Mouse (Mus musculus): ENCODE data around the gene Adgrg2.

Adgrg2 gene

GRCm38 (mm10) chrX:160390464-160390956 is at the start of gene Adgrg2:
Gene Adgrg2 (plus strand): TSS chrX:160390690.
- no peak for DNase-seq (ENCODE audit: low spot score in 2 of 2)

- DNase-seq (ENCODE audit: low spot score in 2 of 2) = no peak
Measured at GRCm38 (mm10) chrX:160350995-160351394, 39.5 kb upstream of the Adgrg2 start.

DNA sequence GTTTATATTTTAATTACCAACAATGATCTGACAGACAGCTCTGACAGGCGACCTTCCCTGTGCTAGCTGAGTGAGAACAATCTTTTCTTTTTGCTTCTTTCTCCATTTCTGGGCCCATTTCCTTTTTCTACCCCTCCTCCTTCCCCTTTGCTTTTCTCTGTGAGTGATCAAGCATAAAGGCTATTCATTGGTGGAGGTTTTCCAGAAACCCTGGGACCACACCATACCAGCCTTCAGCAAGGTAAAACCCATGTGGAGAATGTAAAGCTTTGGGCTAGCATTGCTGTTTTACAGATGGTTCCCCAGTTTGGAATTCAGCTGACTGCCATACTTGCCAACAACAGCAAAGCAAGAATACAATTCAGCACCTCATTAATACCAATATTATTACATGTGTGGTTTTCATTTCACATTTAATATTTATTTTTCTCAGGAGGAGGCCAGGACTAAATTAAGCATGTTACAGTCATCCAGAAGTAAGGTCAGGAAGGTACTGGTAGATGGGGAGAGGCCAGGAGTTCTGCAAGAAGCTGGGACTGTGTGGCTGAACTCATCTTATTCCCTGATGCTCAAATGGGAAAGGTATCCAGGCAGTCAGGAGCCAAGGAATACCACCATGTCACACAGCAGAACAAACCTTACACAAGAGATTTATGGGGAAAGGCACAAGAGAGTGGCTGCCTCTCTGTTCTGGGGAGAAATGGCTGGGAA is 38.4 kb upstream of the Adgrg2 start:
- DNase-seq (ENCODE audit: low spot score in 2 of 2) = no peak

DNA sequence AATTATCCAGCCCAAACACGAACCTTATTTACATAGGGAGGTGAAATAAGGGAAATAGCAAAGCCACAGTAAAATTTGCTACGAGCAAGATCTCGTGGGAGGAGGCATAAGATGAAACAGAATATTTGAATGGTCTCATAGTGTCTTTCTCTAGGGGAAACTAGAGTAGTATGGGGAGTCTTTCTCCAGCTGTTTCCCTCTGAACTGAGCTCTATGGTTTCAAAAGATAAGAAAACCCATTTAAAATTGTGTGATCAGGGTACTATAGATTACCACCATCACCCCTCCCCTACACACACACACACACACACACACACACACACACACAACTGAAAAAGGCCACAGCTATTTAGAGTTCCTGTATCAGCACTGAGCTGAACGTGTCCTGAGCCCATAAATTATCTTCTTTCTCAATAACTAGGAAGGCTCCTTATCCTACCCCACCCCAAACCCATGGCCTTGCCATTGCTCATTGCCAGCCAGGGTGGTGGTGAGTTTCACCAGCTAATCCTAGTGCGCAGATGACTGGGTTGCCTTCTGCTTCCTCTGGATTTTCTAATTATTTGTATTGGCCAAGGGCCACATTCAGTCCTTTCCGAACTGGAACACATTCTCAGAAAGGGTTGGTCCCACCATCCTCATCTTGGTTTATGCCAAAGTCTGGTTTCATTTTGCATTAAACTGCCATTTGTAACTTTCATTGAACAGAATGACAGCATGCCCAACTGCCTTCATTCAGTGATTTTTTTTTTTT is 5.6 kb upstream of the Adgrg2 start:
- DNase-seq (ENCODE audit: low spot score in 2 of 2) = no peak

DNA sequence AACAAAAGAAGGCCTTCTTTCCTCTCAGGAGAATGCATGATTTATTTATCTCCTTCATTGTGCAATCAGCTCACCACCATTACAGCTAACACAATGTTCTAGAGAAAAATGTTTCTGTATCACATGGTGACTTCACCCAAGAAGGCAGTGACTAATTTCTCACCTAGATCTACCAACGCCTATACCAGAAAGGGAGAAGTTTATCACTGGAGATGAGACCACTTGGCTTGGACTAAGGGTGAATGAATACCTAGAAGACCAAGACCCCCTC is 5.1 kb upstream of the Adgrg2 start:
- no peak for DNase-seq (ENCODE audit: low spot score in 2 of 2)

GRCm38 (mm10) chrX:160412930-160413453 is 22.5 kb downstream of the Adgrg2 start:
- no peak for DNase-seq (ENCODE audit: low spot score in 2 of 2)

DNA sequence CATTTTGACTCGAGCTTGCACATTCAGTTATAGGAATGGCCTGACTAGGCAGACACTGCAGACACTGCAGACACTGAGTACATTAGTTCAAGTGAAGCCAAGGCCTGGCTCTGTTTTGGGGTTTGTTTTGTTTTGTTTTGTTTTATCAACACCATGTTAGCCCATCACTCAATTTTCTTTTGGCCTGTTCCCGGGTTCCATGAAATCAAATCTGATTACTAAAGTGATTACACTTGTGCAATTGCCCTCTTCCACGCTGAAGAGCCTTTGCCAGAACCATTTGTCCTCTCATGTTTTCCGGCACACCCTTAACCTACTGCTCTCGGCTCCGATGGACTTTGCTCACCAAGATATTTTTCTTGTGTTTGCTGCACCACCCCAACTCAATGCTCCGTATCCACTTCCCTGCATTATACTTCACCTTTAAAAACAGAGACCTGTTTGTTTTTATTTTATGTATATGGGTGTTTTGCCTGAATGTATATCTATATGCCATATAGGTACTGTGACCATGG is 23.4 kb downstream of the Adgrg2 start:
- DNase-seq (ENCODE audit: low spot score in 2 of 2) = no peak

GRCm38 (mm10) chrX:160418397-160418796 is 27.9 kb downstream of the Adgrg2 start:
- DNase-seq (ENCODE audit: low spot score in 2 of 2) = no peak

GRCm38 (mm10) chrX:160423737-160424136 is 33.2 kb downstream of the Adgrg2 start:
- DNase-seq (ENCODE audit: low spot score in 2 of 2) = no peak

DNA sequence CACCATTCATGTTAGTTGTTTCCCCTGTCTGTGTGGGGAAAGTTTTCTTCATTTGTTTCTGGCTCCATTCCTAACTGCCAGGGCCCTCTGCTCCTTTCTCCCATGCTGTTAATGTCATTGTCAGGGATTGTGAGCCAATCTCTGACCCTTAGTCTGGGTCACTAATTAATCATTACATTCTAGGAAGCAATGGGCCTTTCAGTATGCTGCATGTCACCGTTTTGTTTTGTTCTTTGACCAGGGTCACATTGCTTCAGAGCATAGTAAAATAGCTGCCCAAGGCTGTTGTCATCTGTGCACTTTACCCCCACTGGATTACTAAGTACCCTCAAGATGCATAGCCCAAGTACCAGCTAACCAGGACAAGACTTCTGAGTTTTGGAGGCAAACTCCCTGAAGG is 36.0 kb downstream of the Adgrg2 start:
- DNase-seq (ENCODE audit: low spot score in 2 of 2) = no peak

DNA sequence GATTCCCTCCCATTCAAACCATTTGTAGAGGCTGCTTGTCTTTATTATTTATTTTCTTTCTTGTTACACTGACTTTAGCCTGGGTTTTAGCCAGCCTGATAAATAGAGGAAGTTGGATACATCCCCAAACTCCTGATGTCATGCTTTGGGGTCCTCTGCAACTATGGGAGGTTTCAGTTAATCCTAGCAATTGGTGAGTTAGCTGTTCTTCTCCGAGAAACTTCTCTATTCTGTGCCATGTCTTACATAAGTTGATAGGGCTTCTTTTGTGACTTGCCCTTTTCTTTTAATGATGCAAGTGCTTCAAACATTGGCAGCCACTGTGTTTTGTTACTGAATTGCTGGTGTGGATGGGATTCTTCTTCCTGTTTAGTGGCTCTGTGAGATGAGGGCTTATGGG is 36.4 kb downstream of the Adgrg2 start:
- DNase-seq (ENCODE audit: low spot score in 2 of 2) = no peak

DNA sequence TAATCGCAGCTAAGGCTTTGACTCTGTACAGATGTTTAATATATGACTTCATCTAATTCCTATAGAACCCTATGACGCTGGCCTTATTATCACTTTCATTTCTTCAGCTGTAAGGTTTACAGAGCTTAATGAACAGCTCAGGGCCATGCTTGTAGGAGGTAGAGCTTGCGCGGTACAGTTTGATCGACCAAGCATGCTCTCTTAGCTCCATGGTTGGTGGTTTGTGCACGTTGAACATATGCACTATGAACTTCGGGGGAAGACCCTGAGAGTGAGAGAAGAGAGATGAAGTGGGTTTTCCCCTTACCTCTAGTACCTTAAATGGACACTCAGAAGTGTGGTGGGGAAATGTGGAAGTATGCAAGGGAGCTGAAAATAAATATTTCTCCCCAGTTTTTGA is 41.7 kb downstream of the Adgrg2 start:
- DNase-seq (ENCODE audit: low spot score in 2 of 2) = no peak

- no peak for DNase-seq (ENCODE audit: low spot score in 2 of 2)
Measured at GRCm38 (mm10) chrX:160441272-160441671, 50.8 kb downstream of the Adgrg2 start.

DNA sequence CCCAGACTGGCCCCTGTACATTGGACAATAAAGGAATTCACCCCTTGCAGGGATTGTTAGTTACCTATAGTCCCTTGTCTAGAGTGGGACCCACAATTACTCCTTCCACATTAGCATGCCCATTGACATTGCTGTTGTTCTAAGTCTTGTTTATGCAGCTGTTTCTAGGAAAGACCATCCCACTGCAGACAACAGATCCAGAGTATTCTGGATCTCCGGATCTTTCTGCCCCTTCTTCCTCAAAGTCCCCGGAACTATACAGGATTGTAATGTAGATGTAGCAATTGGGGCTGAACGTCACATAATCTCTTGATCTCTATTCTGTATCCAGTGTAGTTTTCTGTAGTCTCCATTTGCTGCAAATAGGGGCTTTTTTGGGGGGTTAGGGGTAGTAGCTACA is 57.9 kb downstream of the Adgrg2 start:
- DNase-seq (ENCODE audit: low spot score in 2 of 2) = no peak

DNA sequence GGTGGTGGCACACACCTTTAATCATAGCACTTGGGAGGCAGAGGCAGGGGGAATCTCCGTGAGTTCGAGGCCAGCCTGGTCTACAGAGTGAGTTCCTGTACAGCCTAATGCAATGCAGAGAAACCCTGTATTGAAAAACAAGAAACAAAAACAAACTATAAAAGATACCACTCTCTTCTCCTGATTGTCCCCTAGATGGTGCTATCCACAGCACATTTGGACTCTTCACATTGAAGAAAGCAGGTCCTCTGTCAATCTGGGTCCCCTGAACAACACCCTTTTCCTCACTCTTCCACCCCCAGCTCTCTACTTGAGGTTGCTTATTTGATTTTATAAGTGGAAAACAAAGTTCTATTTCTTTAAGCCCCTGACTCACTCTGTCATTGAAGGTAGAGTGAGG is 58.9 kb downstream of the Adgrg2 start:
- DNase-seq (ENCODE audit: low spot score in 2 of 2) = no peak

DNA sequence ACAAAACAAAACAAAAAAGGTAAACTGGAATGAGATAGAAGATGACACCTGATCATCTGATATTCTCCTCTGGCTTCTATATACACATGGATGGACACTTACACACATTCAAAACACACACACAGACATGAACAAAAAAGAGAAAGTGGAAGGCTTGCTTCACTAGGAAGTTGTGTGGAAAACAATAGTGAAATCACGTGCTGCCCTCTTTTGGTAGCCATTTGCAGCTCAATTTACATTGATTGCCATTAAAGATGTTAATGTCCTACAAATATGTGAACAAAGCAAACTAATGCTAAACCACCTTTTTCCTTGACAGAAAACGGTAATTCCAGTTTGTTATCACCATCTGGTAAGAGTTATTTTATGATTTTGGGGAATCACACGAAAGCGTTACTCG is 65.2 kb downstream of the Adgrg2 start:
- DNase-seq (ENCODE audit: low spot score in 2 of 2) = no peak

DNA sequence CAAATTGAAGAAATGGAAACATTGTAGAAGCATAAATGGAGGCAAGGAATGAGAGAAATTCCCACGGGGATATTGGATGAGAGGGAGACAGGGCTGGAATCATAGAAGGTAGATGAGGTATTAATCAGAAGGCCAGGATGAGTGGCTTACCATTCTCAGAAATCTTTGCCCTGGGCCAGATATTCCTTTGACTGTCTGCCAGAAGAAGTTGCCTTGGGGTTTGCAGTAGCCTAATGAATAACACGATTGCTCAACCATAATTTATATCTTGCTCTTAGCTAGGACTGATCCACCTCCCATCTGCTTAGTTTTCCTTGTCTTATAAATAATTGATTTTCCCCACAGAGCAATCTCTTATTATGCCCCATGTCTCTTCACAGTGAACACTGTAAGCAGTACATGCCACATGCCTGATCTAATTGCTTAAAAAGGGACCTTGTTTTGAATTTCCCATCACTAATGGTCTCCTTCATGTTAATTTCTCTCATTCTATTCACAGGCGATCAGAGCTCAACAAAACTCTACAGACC is 80.8 kb downstream of the Adgrg2 start:
- no peak for DNase-seq (ENCODE audit: low spot score in 2 of 2)

GRCm38 (mm10) chrX:160489784-160490183 is 99.3 kb downstream of the Adgrg2 start:
- DNase-seq (ENCODE audit: low spot score in 2 of 2) = no peak

DNA sequence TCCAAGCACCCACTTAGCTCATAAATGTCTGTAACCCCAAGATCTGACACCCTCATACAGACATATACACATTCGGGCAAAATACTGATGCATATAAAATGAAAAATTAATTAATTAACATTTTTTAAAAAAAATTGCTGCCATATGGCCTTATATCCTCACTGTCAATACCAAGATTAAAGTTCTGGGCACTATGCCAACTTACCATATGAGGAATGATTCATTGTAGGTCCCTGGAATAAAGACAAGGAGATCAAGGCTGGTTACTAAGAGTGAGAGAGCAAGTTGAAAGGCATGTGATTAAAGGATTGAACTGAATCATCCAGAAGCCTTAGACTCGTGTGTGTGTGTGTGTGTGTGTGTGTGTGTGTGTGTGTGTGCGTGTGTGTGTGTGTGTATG is 103.8 kb downstream of the Adgrg2 start:
- no peak for DNase-seq (ENCODE audit: low spot score in 2 of 2)

DNA sequence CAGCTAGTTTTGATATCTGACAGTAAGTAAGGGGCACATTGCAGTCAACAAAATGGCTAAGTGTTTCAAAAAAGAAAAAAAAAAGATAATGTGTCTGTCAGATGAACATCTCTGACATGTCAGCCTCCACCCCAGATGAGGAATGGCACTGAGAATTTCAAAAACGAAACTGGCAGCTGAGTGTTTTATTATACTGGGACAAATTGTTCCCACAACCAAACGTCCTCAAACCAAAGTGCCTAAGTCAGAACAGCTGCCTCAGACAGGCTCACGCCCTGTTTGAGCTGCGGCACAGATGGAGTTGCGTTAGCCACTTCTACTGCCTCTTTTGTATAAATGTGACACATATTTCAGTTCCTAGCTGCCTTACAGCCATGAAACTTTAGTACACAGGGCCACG is 104.4 kb downstream of the Adgrg2 start:
- DNase-seq (ENCODE audit: low spot score in 2 of 2) = no peak

DNA sequence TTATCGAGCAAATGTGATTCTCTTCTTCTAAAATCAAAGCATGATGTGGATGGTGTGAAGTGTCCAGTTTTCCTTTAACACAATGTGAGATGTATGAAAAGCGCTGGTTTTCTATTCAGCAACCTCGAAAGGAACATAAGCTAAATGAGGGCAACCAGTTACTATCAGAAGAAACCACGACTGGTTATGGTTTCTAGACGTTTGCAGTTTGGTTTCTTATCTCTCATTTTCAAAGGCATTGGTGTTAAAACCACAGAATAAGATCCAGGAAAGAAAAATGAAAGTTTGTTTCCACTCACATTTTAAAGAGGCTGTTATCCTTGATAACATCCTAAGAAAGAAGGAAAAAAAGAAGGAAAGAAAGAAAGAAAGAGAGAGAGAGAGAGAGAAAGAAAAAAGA is 106.0 kb downstream of the Adgrg2 start:
- DNase-seq (ENCODE audit: low spot score in 2 of 2) = no peak

GRCm38 (mm10) chrX:160501095-160501494 is 110.6 kb downstream of the Adgrg2 start:
- DNase-seq (ENCODE audit: low spot score in 2 of 2) = no peak

DNA sequence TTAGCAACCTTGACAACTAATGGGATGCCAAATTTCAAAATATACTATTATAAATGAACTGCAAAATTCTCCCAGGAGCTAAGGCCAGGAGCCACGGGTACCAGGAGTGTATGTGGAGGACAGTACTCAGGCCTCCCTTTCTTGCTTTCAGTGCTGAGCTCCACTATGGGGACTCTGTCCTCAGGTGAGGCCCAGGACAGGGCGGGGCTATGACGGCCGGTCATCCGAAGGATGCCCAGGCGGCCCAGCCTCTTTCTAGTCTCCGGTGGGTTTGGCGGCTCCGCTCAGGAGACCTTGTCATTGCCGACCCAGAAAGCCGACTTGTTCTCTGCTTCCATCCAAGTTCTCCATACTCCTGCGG is 111.2 kb downstream of the Adgrg2 start:
- no peak for DNase-seq (ENCODE audit: low spot score in 2 of 2)
